Mouse (Mus musculus) liver, postnatal 0 days (tissue): ENCODE measurements at regions not wholly inside any gene's neighbourhood (a gene's known extent, or its start where the extent isn't known, plus 50 kb on each side); places are given as distances from the start of the nearest gene placed in this dataset.

Source experiments
- ATAC-seq: fragments of 200-750 bp; cut with Nextera tagmentation; 2 replicates; pipeline ENCODE4 v1.8.0; 2017; ENCODE audit warnings: mild to moderate bottlenecking, moderate library complexity
- DNase-seq: peaks from one replicate; pipeline ENCODE4 v3.0.0-alpha.2; 2016
- H3K27ac ChIP-seq: fragments of 300-500 bp; sonication (generic); 2 replicates; pipeline ENCODE4 v1.5.1; 2014; ENCODE audit warnings: antibody characterized with exemption, moderate library complexity, mild to moderate bottlenecking, low read depth
- H3K27me3 ChIP-seq: fragments of 300-500 bp; sonication (generic); 2 replicates; pipeline ENCODE4 v1.6.1; 2014; ENCODE audit warnings: low read length, control low read depth, mixed read lengths; ENCODE audit not compliant: insufficient read depth
- H3K36me3 ChIP-seq: fragments of 300-500 bp; sonication (generic); replicated peaks from 2 replicates; pipeline ENCODE4 v1.6.1; 2014; ENCODE audit warnings: mild to moderate bottlenecking, control low read depth, low read length, moderate library complexity, mixed read lengths; ENCODE audit not compliant: insufficient read depth
- H3K4me1 ChIP-seq: fragments of 300-500 bp; sonication (generic); 2 replicates; pipeline ENCODE4 v1.6.1; 2014; ENCODE audit warnings: antibody characterized with exemption, mild to moderate bottlenecking, control low read depth; ENCODE audit not compliant: insufficient read depth
- H3K4me2 ChIP-seq: fragments of 300-500 bp; sonication (generic); 2 replicates; pipeline ENCODE4 v1.6.1; 2014; ENCODE audit warnings: low read depth, mild to moderate bottlenecking, low read length, moderate library complexity, mixed read lengths
- H3K4me3 ChIP-seq: fragments of 300-500 bp; sonication (generic); 2 replicates; pipeline ENCODE4 v1.5.1; 2014; ENCODE audit warnings: low read depth, low read length
- H3K9ac ChIP-seq: fragments of 300-500 bp; sonication (generic); replicated peaks from 2 replicates; pipeline ENCODE4 v1.6.1; 2014; ENCODE audit warnings: mild to moderate bottlenecking, moderate library complexity
- H3K9me3 ChIP-seq: fragments of 300-500 bp; sonication (generic); 2 replicates; pipeline ENCODE4 v1.6.1; 2016; ENCODE audit warnings: mild to moderate bottlenecking, control low read depth, low read length, mixed read lengths
- CTCF ChIP-seq: sonication (generic); IDR thresholded peaks from 2 replicates; pipeline ENCODE4 v1.5.1; 2016; ENCODE audit warnings: antibody characterized with exemption, low read depth
- EP300 ChIP-seq: IDR thresholded peaks from 2 replicates; pipeline ENCODE4 v1.6.1; 2016; ENCODE audit warnings: antibody characterized with exemption, low read depth, mild to moderate bottlenecking
- WGBS: fragments of 180-500 bp; shearing (Covaris S2); extraction: QIAGEN DNeasy Blood & Tissue Kit; methylation state at CpG from one replicate; pipeline ENCODE4 v1.1.7; 2014; ENCODE audit not compliant: insufficient replicate concordance; 5-methylcytosine and 5-hydroxymethylcytosine counted together

- no peak overlapping the region for H3K4me3 ChIP-seq
- TF ChIP-seq CTCF (no peak), EP300 (no peak)
- H3K36me3 ChIP-seq, result no peaks in the 10 kb centered on the region
- no peaks in the 10 kb centered on the region for H3K4me1 ChIP-seq
- H3K27me3 ChIP-seq, result no peaks in the 10 kb centered on the region
- no peak overlapping the region for H3K4me2 ChIP-seq
- DNase-seq (peak; percentile 19), ATAC-seq (peak; percentile 95)
- 43% methylated on average over 3 of the region's 3 CpGs for WGBS
- H3K9ac ChIP-seq, result no peak overlapping the region
- no peaks in the 10 kb centered on the region for H3K9me3 ChIP-seq
- H3K27ac ChIP-seq, result no peak overlapping the region
Observed at GRCm38 (mm10) chr12:13668485-13669022, 399.6 kb downstream of the Nbas start.

- WGBS, result 45% methylated on average over 1 of the region's 1 CpGs
- Histone ChIP-seq H3K4me1 (no peaks in the 10 kb centered on the region), H3K9me3 (no peaks in the 10 kb centered on the region), H3K9ac (no peak overlapping the region), H3K27ac (no peak overlapping the region), H3K27me3 (no peaks in the 10 kb centered on the region), H3K4me3 (no peak overlapping the region), H3K4me2 (no peak overlapping the region), H3K36me3 (no peaks in the 10 kb centered on the region)
- no peak for TF ChIP-seq EP300
- no peak for TF ChIP-seq CTCF
- ATAC-seq (no peak), DNase-seq (no peak)
Observed at GRCm38 (mm10) chr12:13639336-13639735, 370.4 kb downstream of the Nbas start.
